23 mouse cellular contexts compared by ENCODE assay signal in the genomic region with DNA sequence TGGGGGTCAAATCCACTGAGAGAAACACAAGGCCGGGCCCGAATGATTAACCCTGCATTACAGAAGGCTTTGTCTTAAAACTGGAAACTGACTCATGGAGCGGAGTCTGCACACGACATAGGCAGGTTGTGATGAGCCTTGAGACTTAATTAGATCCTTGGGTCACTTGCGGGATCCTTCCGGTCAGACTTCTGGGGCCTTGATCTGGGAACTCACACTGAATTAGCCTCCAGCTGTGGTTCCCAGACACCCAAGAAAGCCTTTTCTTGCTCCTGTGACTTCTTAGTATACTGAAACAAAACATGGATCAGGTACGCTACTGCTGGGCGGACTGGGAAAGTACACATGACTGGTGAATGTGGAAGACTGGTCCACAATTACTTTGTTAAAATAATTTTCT.
A peak's percentile ranks its signal among the peaks of the same experiment; 100 is the strongest.
DNase-seq lines count a peak whose midpoint lies in the region; ATAC-seq lines count a peak whose summit lies in the region.
"Had no signal": no experiment of that assay in that cellular context is flagged by ENCODE, and none has a peak within 500 bp of the region (broad histone marks: within the 10 kb centered on the region; RNA-seq: fewer than 3 reads in every experiment).

No protein-coding gene starts in this region.

- H3K4me3 ChIP-seq in forebrain, embryonic 12.5 days (replicated peaks) = no peak overlapping the region
- no peak overlapping the region for H3K4me3 ChIP-seq in forebrain, embryonic 13.5 days
- H3K4me3 ChIP-seq in midbrain, embryonic 12.5 days = no peak overlapping the region
- H3K4me3 ChIP-seq in midbrain, embryonic 15.5 days = no peak overlapping the region
- H3K4me3 ChIP-seq in limb, embryonic 10.5 days = no peak overlapping the region
- H3K4me3 ChIP-seq: embryonic facial prominence, embryonic 12.5 days; embryonic facial prominence, embryonic 15.5 days; gastrocnemius, adult 2 months; hindbrain, embryonic 12.5 days; hindbrain, embryonic 15.5 days had no signal

- peak; percentile 52; the same call in 1 of the 2 replicates for ATAC-seq in forebrain, embryonic 12.5 days (ENCODE audit: low FRiP score)
- ATAC-seq in forebrain, embryonic 13.5 days = no peak
- ATAC-seq in midbrain, embryonic 12.5 days (ENCODE audit: low FRiP score, low read depth) = no peak
- ATAC-seq in midbrain, embryonic 15.5 days (replicated peaks) = no peak
- ATAC-seq: activated CD4-positive, CD25-positive, alpha-beta regulatory T cell, adult 4 months; forebrain, postnatal 0 days had no signal

- WGBS in forebrain, embryonic 12.5 days = 20% methylated on average over 8 of the region's 8 CpGs
- 20% methylated on average over 8 of the region's 8 CpGs for WGBS in forebrain, embryonic 13.5 days
- 26% methylated on average over 8 of the region's 8 CpGs for WGBS in midbrain, embryonic 12.5 days
- WGBS in midbrain, embryonic 15.5 days = 33% methylated on average over 8 of the region's 8 CpGs
- 78% methylated on average over 8 of the region's 8 CpGs for WGBS in limb, embryonic 10.5 days

- H3K27ac ChIP-seq in forebrain, embryonic 12.5 days = no peak overlapping the region
- no peak overlapping the region for H3K27ac ChIP-seq in forebrain, embryonic 13.5 days
- peak overlapping the region; percentile 71 for H3K27ac ChIP-seq in midbrain, embryonic 12.5 days (replicated peaks)
- H3K27ac ChIP-seq in midbrain, embryonic 15.5 days = no peak overlapping the region
- no peak overlapping the region for H3K27ac ChIP-seq in limb, embryonic 10.5 days
- H3K27ac ChIP-seq: embryonic facial prominence, embryonic 12.5 days; embryonic facial prominence, embryonic 15.5 days; gastrocnemius, adult 2 months; hindbrain, embryonic 12.5 days; hindbrain, embryonic 15.5 days had no signal

- H3K36me3 ChIP-seq in forebrain, embryonic 12.5 days (replicated peaks) = no peaks in the 10 kb centered on the region
- no peaks in the 10 kb centered on the region for H3K36me3 ChIP-seq in forebrain, embryonic 13.5 days (ENCODE audit: poor library complexity, severe bottlenecking)
- H3K36me3 ChIP-seq in midbrain, embryonic 12.5 days = no peaks in the 10 kb centered on the region
- H3K36me3 ChIP-seq in midbrain, embryonic 15.5 days (replicated peaks) = no peaks in the 10 kb centered on the region
- no peaks in the 10 kb centered on the region for H3K36me3 ChIP-seq in limb, embryonic 10.5 days
- H3K36me3 ChIP-seq: embryonic facial prominence, embryonic 12.5 days; embryonic facial prominence, embryonic 15.5 days; hindbrain, embryonic 12.5 days; hindbrain, embryonic 15.5 days had no signal

- H3K9ac ChIP-seq in forebrain, embryonic 12.5 days = no peak overlapping the region
- no peak overlapping the region for H3K9ac ChIP-seq in forebrain, embryonic 13.5 days
- no peak overlapping the region for H3K9ac ChIP-seq in midbrain, embryonic 12.5 days (replicated peaks)
- no peak overlapping the region for H3K9ac ChIP-seq in midbrain, embryonic 15.5 days
- H3K9ac ChIP-seq: embryonic facial prominence, embryonic 12.5 days; embryonic facial prominence, embryonic 15.5 days; forebrain, postnatal 0 days; hindbrain, embryonic 12.5 days; hindbrain, embryonic 15.5 days had no signal

- H3K27me3 ChIP-seq in forebrain, embryonic 12.5 days = peaks cover 3% of the 10 kb centered on the region; the same call in 1 of the 2 replicates
- no peaks in the 10 kb centered on the region for H3K27me3 ChIP-seq in forebrain, embryonic 13.5 days
- peaks cover 19% of the 10 kb centered on the region for H3K27me3 ChIP-seq in midbrain, embryonic 12.5 days
- no peaks in the 10 kb centered on the region for H3K27me3 ChIP-seq in midbrain, embryonic 15.5 days (replicated peaks)
- H3K27me3 ChIP-seq in limb, embryonic 10.5 days (ENCODE audit: low read depth, poor library complexity, severe bottlenecking) = no peaks in the 10 kb centered on the region
- H3K27me3 ChIP-seq: embryonic facial prominence, embryonic 12.5 days; embryonic facial prominence, embryonic 15.5 days; hindbrain, embryonic 15.5 days had no signal

- peak; percentile 14 for DNase-seq in embryo, embryonic 11 days
- DNase-seq in embryo, embryonic 9.5 days (ENCODE audit: extremely low spot score) = no peak
- no peak for DNase-seq in limb, embryonic 10.5 days (ENCODE audit: low spot score)
- DNase-seq: adrenal gland, adult 8-10 months; adrenal gland, postnatal 25 days; cerebellum, adult 11-12 months; cerebellum, adult 8-10 months; cerebellum, postnatal 10 days; cerebellum, postnatal 36 days; forebrain, postnatal 0 days; gastrocnemius, adult 2 months; gastrocnemius, postnatal 14 days; heart, adult 11 months had no signal

- no peaks in the 10 kb centered on the region for H3K9me3 ChIP-seq in forebrain, embryonic 12.5 days
- H3K9me3 ChIP-seq in forebrain, embryonic 13.5 days (replicated peaks) = no peaks in the 10 kb centered on the region
- H3K9me3 ChIP-seq in midbrain, embryonic 12.5 days = no peaks in the 10 kb centered on the region
- H3K9me3 ChIP-seq in midbrain, embryonic 15.5 days = no peaks in the 10 kb centered on the region
- no peaks in the 10 kb centered on the region for H3K9me3 ChIP-seq in limb, embryonic 10.5 days (replicated peaks)
- H3K9me3 ChIP-seq: embryonic facial prominence, embryonic 12.5 days; embryonic facial prominence, embryonic 15.5 days; hindbrain, embryonic 12.5 days; hindbrain, embryonic 15.5 days had no signal

- H3K4me1 ChIP-seq in forebrain, embryonic 12.5 days = peaks cover 21% of the 10 kb centered on the region
- H3K4me1 ChIP-seq in forebrain, embryonic 13.5 days = peaks cover 17% of the 10 kb centered on the region; the same call in 1 of the 2 replicates
- H3K4me1 ChIP-seq in midbrain, embryonic 12.5 days = peaks cover 14% of the 10 kb centered on the region
- peaks cover 3% of the 10 kb centered on the region; the same call in 1 of the 2 replicates for H3K4me1 ChIP-seq in midbrain, embryonic 15.5 days
- H3K4me1 ChIP-seq in limb, embryonic 10.5 days = no peaks in the 10 kb centered on the region
- H3K4me1 ChIP-seq: embryonic facial prominence, embryonic 12.5 days; embryonic facial prominence, embryonic 15.5 days had no signal

- H3K4me2 ChIP-seq in forebrain, embryonic 12.5 days = no peak overlapping the region
- no peak overlapping the region for H3K4me2 ChIP-seq in forebrain, embryonic 13.5 days
- H3K4me2 ChIP-seq in midbrain, embryonic 12.5 days (replicated peaks) = peak overlapping the region; percentile 21; the same call in 1 of the 2 replicates
- no peak overlapping the region for H3K4me2 ChIP-seq in midbrain, embryonic 15.5 days
- H3K4me2 ChIP-seq: embryonic facial prominence, embryonic 12.5 days; embryonic facial prominence, embryonic 15.5 days; heart, embryonic 11.5 days; hindbrain, embryonic 12.5 days; hindbrain, embryonic 15.5 days had no signal
